Mouse (Mus musculus): Measurements from ENCODE around the gene Yap1. TPM values are rescaled to one million over a fixed set of nuclear protein-coding genes. Genes with fewer than 3 reads are reported as not detected.

The Yap1 gene
- total RNA-seq, 4 experiments from 2014 or later, result 68.5 to 92.9 (median 77.7) TPM

DNA sequence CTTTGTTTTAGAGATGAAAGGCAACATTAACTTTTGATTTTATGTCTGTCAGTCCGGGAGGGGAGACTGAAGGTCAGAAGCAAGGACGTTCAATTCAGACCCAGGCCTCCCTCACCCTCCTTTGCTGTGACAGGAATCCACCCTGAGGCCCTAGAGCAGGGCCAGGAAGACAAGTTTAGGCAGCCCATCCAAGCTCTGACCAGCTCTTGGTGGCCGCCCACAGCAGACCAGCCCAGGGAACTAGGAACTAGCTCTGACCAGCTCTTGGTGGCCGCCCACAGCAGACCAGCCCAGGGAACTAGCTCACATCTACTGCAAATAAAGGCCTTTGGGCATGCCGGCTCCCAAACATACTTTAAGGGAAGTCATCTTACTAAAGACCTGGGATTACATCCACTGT lies 26.8 kb downstream of the Yap1 start:
- DNase-seq (ENCODE audit: low spot score), result no peak

- no peak for DNase-seq (ENCODE audit: low spot score)
These were observed 32.4 kb downstream of the Yap1 start for GRCm38 (mm10) chr9:7971993-7972392.

DNA sequence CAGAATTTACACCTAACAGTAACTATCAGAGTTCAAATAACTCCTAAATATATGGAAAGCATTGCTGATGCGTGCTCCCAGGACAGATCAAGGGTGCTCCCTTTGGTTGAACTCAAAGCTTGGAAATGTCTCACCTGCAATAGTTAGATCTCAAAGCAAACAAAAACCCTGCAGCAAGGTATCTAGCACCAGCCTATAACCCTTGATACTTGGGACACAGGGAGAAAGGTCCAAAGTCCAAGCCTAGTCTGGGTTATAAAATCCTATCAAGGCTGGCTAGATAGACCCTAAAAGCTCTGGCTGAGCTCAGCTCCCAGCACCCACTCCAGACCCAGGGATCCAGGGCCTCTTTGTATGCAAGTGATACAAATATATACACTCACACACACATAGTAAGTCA lies 36.4 kb downstream of the Yap1 start:
- no peak for DNase-seq (ENCODE audit: low spot score)

DNA sequence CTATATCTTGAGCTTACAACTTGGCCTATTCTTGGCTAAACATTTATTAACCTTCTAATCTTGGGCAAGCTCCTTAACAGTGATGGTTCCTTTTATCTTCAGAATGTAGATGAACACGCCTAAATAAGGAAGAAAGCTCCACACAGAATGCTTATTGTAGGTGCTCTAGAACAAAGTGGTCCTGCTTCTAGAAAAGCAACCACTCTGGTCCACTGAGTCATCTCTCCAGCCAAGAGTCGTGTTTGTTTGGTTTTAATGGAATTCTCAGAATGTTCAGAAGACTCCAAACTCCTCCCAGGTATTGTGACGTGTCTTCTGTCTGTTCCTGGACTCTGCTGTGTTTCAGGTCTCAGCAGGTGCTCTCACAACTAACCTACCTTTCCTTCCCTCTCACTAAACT lies 38.8 kb downstream of the Yap1 start:
- DNase-seq (ENCODE audit: low spot score), result no peak

DNA sequence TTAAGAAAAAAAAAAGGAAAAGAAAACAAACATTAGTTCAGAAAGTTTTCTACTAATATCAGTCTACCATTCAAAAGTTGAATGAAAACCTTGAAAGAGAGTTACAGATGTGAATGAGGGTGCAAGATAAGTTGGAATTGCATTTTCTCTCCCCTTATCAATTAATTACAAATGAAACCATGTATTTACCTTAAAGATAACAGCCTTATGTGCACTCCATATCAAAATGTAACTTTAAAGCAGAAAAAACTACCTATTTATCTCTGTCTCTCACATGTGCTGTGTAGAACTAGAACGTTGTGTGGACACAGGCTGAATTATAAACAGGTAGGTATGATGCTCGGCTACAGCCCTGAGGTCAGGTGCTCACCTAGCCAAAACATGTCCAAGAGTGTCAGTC lies 40.5 kb downstream of the Yap1 start:
- no peak for DNase-seq (ENCODE audit: low spot score)

DNA sequence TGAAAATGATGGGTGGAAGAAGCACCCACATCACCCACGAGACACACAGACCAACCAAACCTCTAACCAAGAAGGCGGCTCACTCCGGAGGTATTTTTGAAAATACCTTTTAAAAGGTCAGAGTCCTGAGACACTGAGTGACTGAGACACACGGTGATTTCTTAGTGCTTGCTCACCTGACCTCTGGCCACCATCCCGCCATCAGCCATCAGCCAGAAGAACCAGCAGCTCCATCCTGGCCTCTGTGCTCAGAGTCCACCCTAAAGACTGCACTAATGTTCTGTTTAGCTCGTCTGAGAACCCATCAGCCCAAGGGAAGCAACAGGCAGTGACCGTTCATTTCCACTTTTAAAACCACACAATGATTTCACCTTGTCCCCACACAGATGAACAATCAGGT lies 41.5 kb downstream of the Yap1 start:
- DNase-seq (ENCODE audit: low spot score), result no peak

GRCm38 (mm10) chr9:7961366-7962160 lies 42.8 kb downstream of the Yap1 start:
- DNase-seq (ENCODE audit: low spot score), result peak; percentile 54

DNA sequence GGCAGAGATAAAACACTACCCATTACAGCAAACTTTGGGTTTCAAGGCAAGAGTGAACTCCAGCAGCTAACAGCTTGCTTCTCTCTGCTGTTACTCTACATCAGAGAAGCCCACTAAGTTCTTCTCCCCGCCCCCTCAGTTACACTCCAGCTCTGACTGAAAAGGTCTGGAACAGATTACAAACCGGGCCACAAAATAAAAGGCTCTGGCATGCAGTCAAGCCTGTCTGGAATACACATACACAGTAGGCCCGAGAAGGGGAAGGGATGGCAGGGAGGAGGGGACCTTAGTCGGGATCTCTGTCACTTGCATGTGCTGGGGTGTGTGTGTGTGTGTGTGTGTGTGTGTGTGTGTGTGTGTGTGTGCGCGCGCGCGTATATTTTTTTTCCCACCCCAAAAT lies 44.0 kb downstream of the Yap1 start:
- peak; percentile 52 for DNase-seq (ENCODE audit: low spot score)

DNA sequence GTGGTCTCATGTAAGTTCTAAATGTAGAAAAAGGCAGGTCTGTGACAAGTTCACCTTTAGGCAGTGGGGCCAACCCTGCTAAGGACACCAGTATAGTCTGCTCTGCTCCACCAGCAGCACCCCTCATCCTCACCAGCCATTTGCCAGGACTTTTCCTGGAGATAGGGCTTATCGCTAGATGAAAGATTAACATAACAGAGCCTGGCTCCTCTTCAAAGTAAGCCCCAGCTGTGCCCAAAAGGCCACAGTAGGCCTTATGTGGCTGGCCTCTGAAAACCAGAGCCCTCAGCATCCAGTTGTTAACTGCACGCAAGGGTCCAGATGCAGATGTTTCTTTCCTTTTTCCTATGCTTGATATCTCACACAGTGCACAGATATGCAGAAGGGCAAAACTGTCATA lies 45.1 kb downstream of the Yap1 start:
- DNase-seq (ENCODE audit: low spot score), result no peak

- no peak for DNase-seq (ENCODE audit: low spot score)
These were observed 46.3 kb downstream of the Yap1 start for GRCm38 (mm10) chr9:7958025-7958593.

GRCm38 (mm10) chr9:7957407-7957806 lies 47.0 kb downstream of the Yap1 start:
- DNase-seq (ENCODE audit: low spot score), result no peak

GRCm38 (mm10) chr9:7956400-7956799 lies 48.0 kb downstream of the Yap1 start:
- no peak for DNase-seq (ENCODE audit: low spot score)

DNA sequence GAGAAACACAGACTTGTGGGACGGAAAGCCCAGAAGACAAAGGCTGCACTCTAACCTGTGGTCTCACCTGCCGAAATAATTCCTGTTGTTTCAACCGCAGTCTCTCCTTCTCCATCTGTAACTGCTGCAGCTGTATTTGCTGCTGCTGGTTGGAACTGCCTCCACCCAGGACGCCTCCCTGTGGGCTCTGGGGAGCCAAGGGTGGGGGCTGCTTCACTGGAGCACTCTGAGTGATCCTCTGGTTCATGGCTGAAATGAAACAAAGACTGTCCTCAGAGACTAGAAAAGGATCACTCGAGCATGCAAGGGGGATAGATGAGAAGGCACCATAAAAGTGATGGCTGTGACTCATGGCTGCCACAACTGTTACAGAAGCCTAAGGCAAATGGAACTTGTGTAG lies 51.5 kb downstream of the Yap1 start:
- DNase-seq (ENCODE audit: low spot score), result no peak

- peak; percentile 17 for DNase-seq (ENCODE audit: low spot score)
These were observed 54.2 kb downstream of the Yap1 start for GRCm38 (mm10) chr9:7950211-7950644.

GRCm38 (mm10) chr9:7947946-7948345 lies 56.5 kb downstream of the Yap1 start:
- DNase-seq (ENCODE audit: low spot score), result no peak

- peak; percentile 41 for DNase-seq (ENCODE audit: low spot score)
These were observed 60.5 kb downstream of the Yap1 start for GRCm38 (mm10) chr9:7943796-7944462.

- no peak for DNase-seq (ENCODE audit: low spot score)
These were observed 61.7 kb downstream of the Yap1 start for GRCm38 (mm10) chr9:7942701-7943100.

- no peak for DNase-seq (ENCODE audit: low spot score)
These were observed 64.3 kb downstream of the Yap1 start for GRCm38 (mm10) chr9:7940075-7940474.

GRCm38 (mm10) chr9:7934419-7934818 lies 70.0 kb downstream of the Yap1 start:
- peak; percentile 31 for DNase-seq (ENCODE audit: low spot score)

GRCm38 (mm10) chr9:7929552-7929951 lies 74.8 kb downstream of the Yap1 start:
- peak; percentile 25 for DNase-seq (ENCODE audit: low spot score)

DNA sequence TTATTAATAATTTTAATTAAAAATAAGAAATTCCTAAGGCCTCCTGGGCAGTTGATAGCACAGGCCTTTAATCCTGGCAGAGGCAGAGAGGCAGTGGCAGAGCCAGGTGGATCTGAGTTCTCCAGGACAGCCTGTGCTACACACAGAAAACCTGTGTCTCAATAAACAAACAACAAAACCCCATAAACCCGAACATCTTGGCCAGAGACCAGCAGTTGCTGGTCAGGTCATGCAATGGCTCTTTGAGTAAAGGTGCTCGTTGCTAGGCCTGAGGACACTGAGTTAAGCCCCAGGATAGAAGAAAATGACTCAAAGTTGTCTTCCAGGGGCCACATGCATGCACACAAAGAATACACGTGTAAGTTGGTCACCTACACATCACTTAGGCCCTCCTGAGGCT lies 75.5 kb downstream of the Yap1 start:
- DNase-seq (ENCODE audit: low spot score), result no peak

DNA sequence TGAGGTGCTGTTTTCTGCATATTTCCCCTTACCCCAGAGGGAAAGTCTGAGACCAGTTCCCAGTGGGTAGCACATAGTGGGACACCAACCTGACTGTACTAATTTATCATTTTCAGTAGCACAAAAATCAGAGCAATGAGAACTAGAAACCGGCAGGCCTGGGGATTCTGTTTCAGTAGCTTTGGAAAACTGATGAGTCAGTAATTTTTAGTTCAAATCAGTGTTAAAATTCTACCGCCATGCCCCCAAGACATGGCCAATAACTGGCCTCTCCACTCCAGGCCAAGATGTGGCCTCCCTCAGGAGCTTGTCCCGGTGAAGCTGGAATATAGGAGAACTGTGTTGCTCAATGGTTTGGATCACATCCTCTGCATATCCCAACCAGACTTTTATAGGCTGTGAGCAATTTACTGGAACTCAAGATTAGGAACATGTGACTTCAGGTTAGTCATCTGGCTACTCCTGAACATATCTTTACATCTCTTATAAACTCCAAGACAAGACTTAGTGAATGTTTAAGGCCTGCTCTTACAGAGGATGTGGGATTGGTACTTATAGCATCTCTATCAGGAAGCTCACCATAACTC lies 76.1 kb downstream of the Yap1 start:
- DNase-seq (ENCODE audit: low spot score), result no peak

GRCm38 (mm10) chr9:7914925-7915324 lies 89.5 kb downstream of the Yap1 start:
- DNase-seq (ENCODE audit: low spot score), result no peak

Measured in heart, adult 8-10 months (tissue).